8 mouse cellular contexts compared by ENCODE assay signal in genomic region chr1:133181072-133182015, GRCm38 (mm10). TPM values are rescaled to one million over a fixed set of nuclear protein-coding genes. Genes with fewer than 3 reads are reported as not detected.
A peak's percentile ranks its signal among the peaks of the same experiment; 100 is the strongest.
DNase-seq lines count a peak whose midpoint lies in the region; ATAC-seq lines count a peak whose summit lies in the region.

No protein-coding gene starts in this region.

- WGBS in hindbrain, embryonic 10.5 days = under 1% methylated on average over 31 of the region's 31 CpGs
- WGBS in lung, embryonic 16.5 days = under 1% methylated on average over 31 of the region's 31 CpGs

- H3K9ac ChIP-seq in lung, embryonic 16.5 days (ENCODE audit: low read length) = peak overlapping the region; percentile 54

- H3K9me3 ChIP-seq in hindbrain, embryonic 10.5 days = no peaks in the 10 kb centered on the region
- H3K9me3 ChIP-seq in lung, embryonic 16.5 days (ENCODE audit: control insufficient read depth, low read length) = no peaks in the 10 kb centered on the region

- H3K4me3 ChIP-seq in hindbrain, embryonic 10.5 days = peak overlapping the region; percentile 64
- peak overlapping the region; percentile 46 for H3K4me3 ChIP-seq in lung, embryonic 16.5 days (ENCODE audit: low read length)

- peak; percentile 66 for ATAC-seq in lung, embryonic 16.5 days (ENCODE audit: low read depth)

- DNase-seq in Muller cell, postnatal 12 days (ENCODE audit: inconsistent ontology term) = peak; percentile 74
- peak; percentile 76 for DNase-seq in cerebellum, adult 8-10 months
- DNase-seq in frontal cortex, adult 2 months (ENCODE audit: extremely low spot score in 1 of 2, low spot score in 1 of 2) = peak; percentile 82 to 87
- peak; percentile 85 for DNase-seq in hindbrain, embryonic 10.5 days (ENCODE audit: low spot score)
- DNase-seq in layer of hippocampus, postnatal 10 days (ENCODE audit: low spot score in 2 of 2) = peak; percentile 89 to 92
- peak; percentile 96 for DNase-seq in retina, postnatal 1 day
- DNase-seq in urinary bladder, postnatal 4 days (ENCODE audit: low spot score in 2 of 2) = peak; percentile 52 to 80

- H3K27ac ChIP-seq in hindbrain, embryonic 10.5 days = peak overlapping the region; percentile 93
- no peak overlapping the region for H3K27ac ChIP-seq in lung, embryonic 16.5 days (ENCODE audit: low read length)

- H3K27me3 ChIP-seq in hindbrain, embryonic 10.5 days (ENCODE audit: insufficient read depth, poor library complexity, severe bottlenecking) = peaks cover 43% of the 10 kb centered on the region
- peaks cover 16% of the 10 kb centered on the region for H3K27me3 ChIP-seq in lung, embryonic 16.5 days (ENCODE audit: control insufficient read depth, insufficient read depth, low read depth, low read length)

- no peaks in the 10 kb centered on the region for H3K36me3 ChIP-seq in hindbrain, embryonic 10.5 days
- H3K36me3 ChIP-seq in lung, embryonic 16.5 days (ENCODE audit: control insufficient read depth, insufficient read depth, low read length) = no peaks in the 10 kb centered on the region

- H3K4me2 ChIP-seq in lung, embryonic 16.5 days (ENCODE audit: low read depth, low read length) = peak overlapping the region; percentile 87

- H3K4me1 ChIP-seq in hindbrain, embryonic 10.5 days (replicated peaks) = peaks cover 57% of the 10 kb centered on the region
- H3K4me1 ChIP-seq in lung, embryonic 16.5 days (replicated peaks; ENCODE audit: control insufficient read depth, insufficient read depth, low read length) = peaks cover 22% of the 10 kb centered on the region

RNA-seq across cellular contexts. Expression of gene Plekha6, which starts 17.3 kb away (rescaled TPM):
- polyA plus RNA-seq in frontal cortex, adult 2 months (2012; rRNA removed) = 51.7 and 53.6 TPM in 2 replicates
- 8.8 and 17.4 TPM in 2 replicates for polyA plus RNA-seq in hindbrain, embryonic 10.5 days (2016; fragmentation: Nextera tagmentation; extraction: Ambion mirVana)
- 10 to 100 TPM; 54.8 to 65.7 TPM for total RNA-seq in layer of hippocampus, postnatal 10 days (2021)
- polyA plus RNA-seq in lung, embryonic 16.5 days (2015; fragmentation: Nextera tagmentation; extraction: Ambion mirVana) = 8.0 and 8.3 TPM in 2 replicates

RNA-seq across cellular contexts. Expression of gene Ppp1r15b, which starts 50.4 kb away (rescaled TPM):
- 26.3 and 27.2 TPM in 2 replicates for polyA plus RNA-seq in frontal cortex, adult 2 months (2012; rRNA removed)
- polyA plus RNA-seq in hindbrain, embryonic 10.5 days (2016; fragmentation: Nextera tagmentation; extraction: Ambion mirVana) = 46.2 and 54.6 TPM in 2 replicates
- 10 to 100 TPM; 44.5 to 45.0 TPM for total RNA-seq in layer of hippocampus, postnatal 10 days (2021)
- polyA plus RNA-seq in lung, embryonic 16.5 days (2015; fragmentation: Nextera tagmentation; extraction: Ambion mirVana) = 39.0 and 42.5 TPM in 2 replicates
